Mouse (Mus musculus): ENCODE measurements around the gene Polr1d.

The Polr1d gene

GRCm38 (mm10) chr5:147090256-147090963 is 13.6 kb downstream of the Polr1d start:
- peak; percentile 77 for DNase-seq

GRCm38 (mm10) chr5:147092448-147092847 is 15.6 kb downstream of the Polr1d start:
- no peak for DNase-seq

GRCm38 (mm10) chr5:147094296-147094695 is 17.4 kb downstream of the Polr1d start:
- DNase-seq: no peak

GRCm38 (mm10) chr5:147096586-147096985 is 19.7 kb downstream of the Polr1d start:
- DNase-seq: no peak

- no peak for DNase-seq
These were observed 21.8 kb downstream of the Polr1d start for GRCm38 (mm10) chr5:147098667-147099066.

GRCm38 (mm10) chr5:147100180-147100579 is 23.3 kb downstream of the Polr1d start:
- no peak for DNase-seq

DNA sequence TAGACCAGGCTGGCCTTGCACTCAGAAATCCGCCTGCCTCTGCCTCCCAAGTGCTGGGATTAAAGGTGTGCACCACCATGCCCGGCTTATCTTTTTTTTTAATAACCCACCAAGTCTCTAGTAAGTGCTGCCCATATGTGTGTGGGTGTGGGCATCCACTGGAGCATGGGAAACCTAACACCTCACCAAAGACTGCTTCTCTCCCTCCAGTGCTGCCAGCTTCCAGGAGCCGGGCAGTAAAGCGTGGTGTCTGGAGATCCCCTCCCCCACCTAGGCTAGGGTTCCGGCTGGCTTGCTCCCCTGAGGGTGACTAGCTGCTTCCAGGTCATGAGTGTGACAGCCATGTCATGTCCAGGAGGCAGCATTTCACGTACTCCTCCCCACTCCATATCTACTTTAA is 25.4 kb downstream of the Polr1d start:
- DNase-seq: no peak

- DNase-seq: peak; percentile 47
These were observed 30.4 kb downstream of the Polr1d start for GRCm38 (mm10) chr5:147107276-147107675.

GRCm38 (mm10) chr5:147108861-147109591 is 32.2 kb downstream of the Polr1d start:
- DNase-seq: no peak

DNA sequence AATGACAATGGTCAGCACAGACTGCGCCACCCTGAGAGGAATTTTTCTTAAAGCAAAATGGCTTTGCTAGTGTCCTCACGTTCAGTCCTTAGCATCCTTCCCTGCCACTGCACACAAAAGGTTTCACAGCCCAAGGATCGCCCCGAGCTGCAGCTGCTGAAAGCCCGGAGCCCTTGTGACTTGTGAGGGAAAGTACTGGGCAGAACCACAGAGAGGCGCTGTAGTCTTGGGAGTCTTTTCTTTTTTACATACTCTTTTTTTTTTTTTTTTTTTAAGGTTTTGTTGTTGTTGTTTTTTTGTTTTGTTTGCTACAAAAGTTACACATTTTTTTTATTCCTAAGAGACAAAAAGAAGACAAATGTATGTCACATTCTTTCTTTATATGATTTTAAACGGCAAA is 37.9 kb downstream of the Polr1d start:
- no peak for DNase-seq

DNA sequence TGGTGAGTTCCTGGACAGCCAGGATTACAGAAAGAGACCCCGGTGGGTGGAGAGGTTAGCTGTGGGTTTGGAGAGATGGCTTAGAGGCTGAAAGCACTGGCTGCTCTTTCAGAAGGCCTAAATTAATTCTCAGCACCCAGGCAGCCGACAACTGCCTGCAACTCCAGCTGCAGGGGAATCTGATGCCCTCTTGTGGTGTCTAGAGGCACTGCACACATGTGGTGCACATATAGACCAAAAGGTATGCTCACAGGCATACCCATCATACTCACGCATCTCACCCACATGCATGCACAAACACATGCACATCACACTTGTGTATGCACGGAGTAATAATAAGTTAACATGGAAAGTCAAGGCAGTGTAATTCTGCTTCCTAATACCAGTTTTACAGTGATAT is 38.8 kb downstream of the Polr1d start:
- DNase-seq: no peak

GRCm38 (mm10) chr5:147117027-147117426 is 40.2 kb downstream of the Polr1d start:
- no peak for DNase-seq

DNA sequence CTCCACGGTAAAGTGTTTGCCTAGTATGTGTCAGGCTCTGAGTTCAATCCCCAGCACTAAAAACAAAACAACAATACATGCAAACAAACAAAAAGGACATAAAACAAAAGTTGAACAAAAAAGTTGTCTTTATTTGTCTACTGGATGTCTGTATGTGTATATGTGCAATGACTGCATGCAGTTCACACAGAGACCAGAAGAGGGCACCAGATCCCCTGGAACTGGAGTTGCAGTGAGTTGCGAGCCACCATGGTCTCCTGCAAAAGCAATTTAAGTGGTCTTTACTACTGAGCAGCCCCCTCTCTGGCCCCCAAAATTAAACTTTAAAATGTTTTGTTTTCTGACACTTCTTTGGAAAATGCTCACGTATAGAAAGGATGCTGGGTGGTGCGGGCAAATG is 44.3 kb downstream of the Polr1d start:
- DNase-seq: no peak

- DNase-seq: no peak
These were observed 47.9 kb downstream of the Polr1d start for GRCm38 (mm10) chr5:147124794-147125193.

DNA sequence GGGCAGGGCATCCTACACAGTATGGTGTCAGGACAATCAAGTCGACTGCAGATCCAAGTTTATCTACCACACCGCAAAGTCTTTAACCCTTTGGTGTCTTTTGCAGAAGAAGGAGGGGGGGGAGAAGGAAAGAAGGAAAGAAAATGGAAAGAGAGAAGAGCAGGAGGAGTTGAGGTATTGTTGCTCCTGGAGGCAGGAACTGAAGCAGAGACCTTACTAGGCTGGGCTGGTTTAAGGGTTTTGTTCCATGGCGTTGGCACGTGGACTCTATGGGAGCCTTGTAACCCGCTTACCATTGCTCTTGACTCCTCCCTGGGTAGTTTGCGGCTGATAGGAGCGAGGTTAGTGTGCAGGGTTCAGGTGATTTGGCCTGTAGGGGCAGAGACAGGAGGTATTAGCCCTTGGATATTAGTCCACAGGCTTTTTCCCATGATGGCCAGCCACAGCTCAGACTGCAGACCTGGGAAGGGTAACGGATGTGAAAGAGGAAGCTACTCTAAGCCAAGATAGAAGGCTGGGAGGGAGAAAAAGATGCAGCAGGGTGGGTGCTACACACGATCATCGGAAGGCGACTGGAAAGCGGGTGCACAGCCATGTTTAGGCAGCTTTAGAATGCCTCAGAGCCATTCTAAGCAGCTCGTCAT is 48.8 kb downstream of the Polr1d start:
- no peak for DNase-seq

DNA sequence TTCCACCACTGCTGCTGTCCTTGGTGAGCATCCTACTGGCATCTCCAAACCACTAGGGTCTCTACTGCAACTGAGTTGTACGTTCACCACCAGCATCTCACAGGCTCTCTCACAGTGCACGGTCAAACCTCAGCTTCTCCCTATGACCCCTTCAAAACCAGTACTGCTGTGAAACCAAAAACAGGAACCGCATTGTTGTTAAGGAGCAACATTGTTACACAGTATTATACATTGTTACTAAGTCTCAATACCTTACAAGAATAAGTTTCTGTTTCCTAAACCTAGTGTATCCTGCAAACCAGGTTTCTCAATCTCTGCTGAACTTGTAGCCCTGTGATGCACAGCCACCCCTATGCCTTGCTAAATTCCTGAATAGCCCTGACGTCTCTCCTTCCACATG is 51.0 kb downstream of the Polr1d start:
- DNase-seq: no peak

- DNase-seq: no peak
These were observed 52.6 kb downstream of the Polr1d start for GRCm38 (mm10) chr5:147129484-147129883.

DNA sequence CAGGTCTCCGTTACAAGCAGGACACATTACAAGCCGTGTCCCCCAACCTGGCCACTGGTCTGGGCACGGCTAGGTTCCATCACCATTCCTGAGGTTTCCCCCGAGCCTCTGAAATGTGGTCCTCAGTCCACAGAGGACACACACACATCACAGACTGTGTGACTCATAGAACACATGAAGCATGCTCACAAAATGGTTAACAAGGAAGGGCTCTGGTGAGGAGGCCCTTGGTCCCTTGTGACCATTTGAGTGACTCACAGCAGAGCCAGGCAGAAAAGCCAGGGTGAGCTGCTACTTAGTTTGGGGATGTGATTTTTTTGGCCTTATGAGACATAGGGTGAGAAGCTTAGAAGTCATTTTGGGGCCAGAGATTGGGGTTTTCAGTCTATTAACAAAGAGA is 55.1 kb downstream of the Polr1d start:
- DNase-seq: no peak

DNA sequence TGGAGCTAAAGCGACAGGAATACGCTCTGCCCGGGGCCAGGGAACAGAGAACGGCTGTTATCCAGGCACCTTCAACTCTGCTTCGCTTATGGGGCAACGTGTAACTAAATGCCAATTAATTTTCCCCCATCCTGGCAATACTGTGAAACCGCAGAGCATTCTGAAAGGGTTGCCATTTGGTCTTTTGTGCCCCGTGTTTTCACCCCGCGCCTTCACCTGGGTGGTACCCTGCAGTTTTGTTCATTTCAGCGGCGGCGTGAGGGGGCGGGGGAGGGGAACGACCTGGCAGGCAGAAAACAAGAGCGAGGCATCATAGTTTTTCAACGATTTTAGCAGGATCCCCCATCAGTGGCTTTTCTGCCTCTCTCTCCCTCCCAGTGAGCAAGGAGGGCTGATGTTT is 56.8 kb downstream of the Polr1d start:
- no peak for DNase-seq

DNA sequence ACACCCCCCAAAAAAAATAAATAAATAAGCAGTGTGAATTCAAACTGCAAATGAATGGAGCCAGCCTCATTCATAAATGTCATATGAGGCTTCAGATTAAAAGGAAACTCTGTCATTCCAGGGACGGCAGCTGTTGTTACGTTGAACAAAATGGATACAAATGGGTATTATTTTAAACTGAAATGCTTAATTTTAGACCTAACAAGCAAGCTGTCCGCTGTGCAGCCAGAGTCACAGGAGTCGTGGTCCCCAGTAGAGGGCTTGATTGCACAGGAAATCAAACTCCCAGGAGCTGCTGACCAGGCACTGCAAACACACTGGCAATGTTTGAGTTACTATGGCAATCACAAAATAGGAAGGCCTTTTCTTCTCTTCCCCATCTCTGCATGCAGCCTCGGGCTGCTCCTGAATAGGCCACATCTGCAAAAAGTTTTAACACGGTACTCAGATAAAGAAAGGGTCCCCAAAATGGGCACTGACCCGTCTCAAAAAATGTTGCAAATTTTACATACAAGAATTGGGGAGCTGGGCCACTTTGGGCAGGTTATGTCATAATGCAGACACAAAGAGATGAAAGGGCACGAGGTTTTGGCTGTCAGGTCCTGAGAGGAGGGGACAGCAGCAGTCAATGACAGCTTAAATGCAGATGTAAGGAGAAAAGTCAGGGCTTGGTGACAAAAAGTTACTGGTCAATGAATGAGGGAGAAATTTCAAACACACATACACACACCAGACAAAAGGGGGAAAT is 57.7 kb downstream of the Polr1d start:
- no peak for DNase-seq

GRCm38 (mm10) chr5:147135089-147135446 is 58.2 kb downstream of the Polr1d start:
- no peak for DNase-seq

GRCm38 (mm10) chr5:147135994-147136393 is 59.1 kb downstream of the Polr1d start:
- DNase-seq: no peak

- no peak for DNase-seq
These were observed 70.5 kb downstream of the Polr1d start for GRCm38 (mm10) chr5:147147340-147147739.

Measured in cerebellum, adult 11 months (tissue).